Mouse (Mus musculus): ENCODE measurements around the gene Ttyh3. TPM values are rescaled to one million over a fixed set of nuclear protein-coding genes. Genes with fewer than 3 reads are reported as not detected.

Gene Ttyh3
- polyA plus RNA-seq (2015; fragmentation: Nextera tagmentation; extraction: Ambion mirVana) = 11.2 and 13.3 TPM in 2 replicates

DNA sequence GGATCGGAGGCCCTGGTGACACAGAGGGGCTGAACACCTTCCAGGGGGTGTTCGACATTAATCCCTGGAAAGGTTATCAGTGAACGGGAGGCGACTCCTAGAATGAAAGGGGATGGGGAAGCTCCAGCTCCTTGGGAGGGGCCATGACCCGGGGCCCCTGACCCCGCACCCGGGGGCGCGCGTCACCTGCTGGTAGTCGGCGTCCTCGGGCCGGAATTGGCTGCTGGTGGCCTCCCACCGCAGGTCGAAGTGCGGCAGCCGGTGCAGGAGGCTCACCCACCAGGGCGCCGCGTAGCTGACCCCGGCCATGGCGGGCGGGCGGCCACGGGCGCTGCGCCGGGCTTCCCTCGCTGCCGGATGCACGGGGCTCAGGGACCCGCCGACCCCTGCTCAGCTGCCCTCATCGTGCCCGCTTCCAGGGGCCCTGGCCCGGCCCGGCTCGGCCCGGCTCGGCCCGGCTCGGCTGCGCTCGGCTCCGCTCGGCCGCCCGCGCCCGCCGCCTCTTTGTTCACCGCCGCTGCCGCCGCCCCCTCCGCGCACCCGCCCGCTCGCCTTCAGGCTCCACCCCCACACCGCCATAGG is at the start of gene Ttyh3:
Gene Ttyh3 (minus strand): TSS at position 513 of the 582 bp plus-strand sequence.

DNA sequence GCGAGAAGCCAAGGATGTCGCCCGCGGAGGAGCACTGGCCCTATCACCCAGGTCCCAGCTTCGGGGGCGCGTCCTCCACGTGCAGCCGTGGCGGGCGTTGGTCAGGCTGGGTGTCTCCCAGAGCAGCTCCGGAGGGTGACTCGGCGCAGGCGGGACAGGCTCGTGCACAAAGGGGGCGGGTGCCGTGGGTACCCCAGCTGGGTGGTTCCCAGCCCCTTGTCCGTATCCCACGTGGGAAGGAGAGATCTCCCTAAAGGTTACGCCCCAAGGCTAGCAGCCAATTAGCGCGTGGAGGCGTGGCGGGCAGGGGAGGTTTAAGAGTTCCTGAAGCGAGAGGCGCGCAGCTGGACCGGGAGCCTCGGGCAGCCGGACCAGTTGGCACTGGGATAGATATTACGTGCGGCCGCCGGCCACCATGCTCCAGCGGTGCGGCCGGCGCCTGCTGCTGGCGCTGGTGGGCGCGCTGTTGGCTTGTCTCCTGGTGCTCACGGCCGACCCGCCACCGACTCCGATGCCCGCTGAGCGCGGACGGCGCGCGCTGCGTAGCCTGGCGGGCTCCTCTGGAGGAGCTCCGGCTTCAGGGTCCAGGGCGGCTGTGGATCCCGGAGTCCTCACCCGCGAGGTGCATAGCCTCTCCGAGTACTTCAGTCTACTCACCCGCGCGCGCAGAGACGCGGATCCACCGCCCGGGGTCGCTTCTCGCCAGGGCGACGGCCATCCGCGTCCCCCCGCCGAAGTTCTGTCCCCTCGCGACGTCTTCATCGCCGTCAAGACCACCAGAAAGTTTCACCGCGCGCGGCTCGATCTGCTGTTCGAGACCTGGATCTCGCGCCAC is 41.6 kb downstream of the Ttyh3 start, which contains the start of gene Lfng:
Gene Lfng (plus strand): TSS at position 320 of the 835 bp plus-strand sequence.

Other genes starting within 250 kb of the Ttyh3 start
- gene Eif3b, start 229.7 kb downstream of the Ttyh3 start, polyA plus RNA-seq (2015; fragmentation: Nextera tagmentation; extraction: Ambion mirVana) = 46.8 and 61.6 TPM in 2 replicates
- not detected in 2 replicates for gene Gm4869, start 203.4 kb downstream of the Ttyh3 start, polyA plus RNA-seq (2015; fragmentation: Nextera tagmentation; extraction: Ambion mirVana)
- 12.9 and 17.9 TPM in 2 replicates for gene Chst12, start 143.5 kb downstream of the Ttyh3 start, polyA plus RNA-seq (2015; fragmentation: Nextera tagmentation; extraction: Ambion mirVana)
- gene Grifin, start 84.0 kb downstream of the Ttyh3 start, polyA plus RNA-seq (2015; fragmentation: Nextera tagmentation; extraction: Ambion mirVana) = not detected in 2 replicates
- 8.6 and 8.9 TPM in 2 replicates for gene Lfng, start 41.7 kb downstream of the Ttyh3 start, polyA plus RNA-seq (2015; fragmentation: Nextera tagmentation; extraction: Ambion mirVana)
- 5.9 and 6.1 TPM in 2 replicates for gene Iqce, start 53.3 kb upstream of the Ttyh3 start, polyA plus RNA-seq (2015; fragmentation: Nextera tagmentation; extraction: Ambion mirVana)
- gene Brat1, start 56.0 kb upstream of the Ttyh3 start, polyA plus RNA-seq (2015; fragmentation: Nextera tagmentation; extraction: Ambion mirVana) = 10.3 and 10.4 TPM in 2 replicates
- 0.61 and 1.0 TPM in 2 replicates for gene Amz1, start 75.1 kb upstream of the Ttyh3 start, polyA plus RNA-seq (2015; fragmentation: Nextera tagmentation; extraction: Ambion mirVana)
- gene Gna12, start 181.4 kb upstream of the Ttyh3 start, polyA plus RNA-seq (2015; fragmentation: Nextera tagmentation; extraction: Ambion mirVana) = 11.6 and 14.0 TPM in 2 replicates

All from skeletal muscle tissue, postnatal 0 days (tissue).